Mouse (Mus musculus): ENCODE measurements around the gene Adamtsl1. TPM values are rescaled to one million over a fixed set of nuclear protein-coding genes. Genes with fewer than 3 reads are reported as not detected.

Adamtsl1 gene
- total RNA-seq, 2 experiments from 2014 or later, result 4.3 to 5.5 TPM

DNA sequence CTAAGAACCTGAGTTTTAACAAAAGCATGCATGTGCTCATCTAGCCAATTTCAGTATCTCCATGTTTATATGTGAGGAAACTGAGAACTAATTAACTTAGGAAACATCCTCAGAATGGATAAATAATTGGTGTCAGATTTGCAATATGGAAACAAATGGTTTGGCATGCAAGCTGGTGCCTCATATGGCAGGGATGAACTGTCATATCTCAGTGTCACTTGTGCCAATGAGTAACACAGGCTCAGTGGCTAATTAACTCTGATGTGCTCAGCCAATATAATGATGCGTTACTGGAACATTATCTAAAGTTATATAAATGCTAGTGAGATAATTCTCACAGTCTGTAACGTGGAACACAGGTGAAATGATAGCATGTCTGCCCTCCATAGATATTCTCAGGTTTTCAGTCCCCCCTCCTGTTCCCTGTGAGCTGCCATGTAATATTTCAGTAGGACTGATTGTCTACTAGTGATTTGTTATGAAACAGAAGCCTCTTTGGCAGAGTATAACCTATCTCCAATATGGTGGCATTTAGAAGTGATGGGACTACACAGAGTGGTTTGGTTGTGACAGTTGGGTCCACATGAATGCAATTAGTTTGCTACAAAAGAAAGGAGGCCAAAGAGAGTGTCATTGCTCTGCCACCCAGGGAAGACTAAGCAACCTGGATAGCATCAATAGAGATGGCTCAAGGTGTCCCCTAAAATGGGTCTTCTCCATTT, 376.1 kb downstream of the Adamtsl1 start:
- no peak for TF ChIP-seq CTCF (IDR thresholded peaks at IDR 0.05)
- intact Hi-C loops (cut with DNase I), result no loop called here
- no peak for DNase-seq (ENCODE audit: extremely low spot score in 1 of 2, low spot score in 2 of 2)
- H3K27ac ChIP-seq, result no peak overlapping the region
- H3K4me3 ChIP-seq, result no peak overlapping the region

DNA sequence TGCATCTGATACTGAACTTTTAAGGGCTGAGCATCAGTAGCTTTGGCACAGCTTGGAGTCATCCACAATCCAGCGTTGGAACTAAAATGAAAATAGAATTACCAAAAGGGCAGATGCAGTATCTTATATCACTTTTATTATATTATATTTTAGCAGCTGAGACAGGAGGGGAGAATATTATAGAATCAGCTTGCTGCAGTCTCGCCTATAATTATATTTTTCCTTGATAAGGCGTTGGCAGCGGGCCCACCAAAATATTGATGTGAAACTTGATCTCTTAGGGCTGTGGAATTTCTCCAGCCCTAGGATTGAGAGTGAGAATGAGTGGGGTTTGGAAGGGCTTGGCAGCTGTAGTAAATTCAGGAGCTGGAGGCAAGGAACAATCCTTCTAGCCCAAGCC, 387.3 kb downstream of the Adamtsl1 start:
- intact Hi-C loops (cut with DNase I), result no loop called here
- Histone ChIP-seq H3K4me3 (no peak overlapping the region), H3K27ac (no peak overlapping the region)
- no peak for DNase-seq (ENCODE audit: extremely low spot score in 1 of 2, low spot score in 2 of 2)
- no peak for TF ChIP-seq CTCF (IDR thresholded peaks at IDR 0.05)

DNA sequence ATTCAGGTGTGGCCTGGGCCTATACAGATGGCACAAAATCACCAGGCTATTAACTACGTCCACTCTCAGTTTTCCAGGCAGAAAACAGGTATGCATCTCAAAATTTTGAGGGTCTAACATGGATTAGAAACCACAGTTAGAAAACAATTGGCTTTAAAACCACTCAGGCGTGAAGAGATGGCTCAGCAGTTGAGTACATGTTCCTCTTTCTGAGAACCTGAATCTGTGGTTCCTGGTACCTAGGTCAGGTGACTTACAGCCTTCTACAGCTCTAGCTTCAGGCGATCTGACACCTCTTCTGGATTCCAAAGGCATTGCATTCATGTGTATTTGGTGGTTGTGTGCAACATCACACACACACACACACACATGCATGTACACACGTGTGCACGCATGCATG, 390.2 kb downstream of the Adamtsl1 start:
- TF ChIP-seq CTCF (IDR thresholded peaks at IDR 0.05), result no peak
- no peak for DNase-seq (ENCODE audit: extremely low spot score in 1 of 2, low spot score in 2 of 2)
- no peak overlapping the region for H3K27ac ChIP-seq
- intact Hi-C loops (cut with DNase I), result no loop called here
- H3K4me3 ChIP-seq, result no peak overlapping the region

DNA sequence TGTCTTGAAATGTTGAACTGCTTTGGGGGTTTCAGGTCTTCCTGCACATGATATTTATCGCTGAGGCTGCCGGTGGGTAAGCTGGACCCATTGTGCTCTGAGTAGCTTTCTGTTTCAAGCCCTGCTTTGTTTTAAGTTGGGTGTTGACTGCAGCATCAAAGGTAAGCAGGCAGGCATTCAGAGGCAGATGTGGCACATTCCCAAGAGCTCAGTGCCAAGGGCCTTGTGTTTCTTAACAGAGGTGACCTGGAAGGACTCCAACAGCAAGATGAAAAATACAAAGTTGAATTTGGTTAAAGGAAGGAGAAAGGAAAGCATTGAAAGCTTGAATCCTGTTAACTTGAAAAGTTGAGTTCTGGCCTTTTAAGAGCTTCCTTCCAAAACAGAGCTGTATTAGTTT, 402.1 kb downstream of the Adamtsl1 start:
- H3K27ac ChIP-seq, result peak overlapping the region; percentile 6; the same call in 1 of the 2 replicates
- intact Hi-C loops (cut with DNase I), result loop anchor here (5.0 kb wide), 1 partner anchor 74 kb away; no protein-coding TSS in a partner anchor
- H3K4me3 ChIP-seq, result no peak overlapping the region
- DNase-seq (ENCODE audit: extremely low spot score in 1 of 2, low spot score in 2 of 2), result no peak
- TF ChIP-seq CTCF (IDR thresholded peaks at IDR 0.05), result no peak

DNA sequence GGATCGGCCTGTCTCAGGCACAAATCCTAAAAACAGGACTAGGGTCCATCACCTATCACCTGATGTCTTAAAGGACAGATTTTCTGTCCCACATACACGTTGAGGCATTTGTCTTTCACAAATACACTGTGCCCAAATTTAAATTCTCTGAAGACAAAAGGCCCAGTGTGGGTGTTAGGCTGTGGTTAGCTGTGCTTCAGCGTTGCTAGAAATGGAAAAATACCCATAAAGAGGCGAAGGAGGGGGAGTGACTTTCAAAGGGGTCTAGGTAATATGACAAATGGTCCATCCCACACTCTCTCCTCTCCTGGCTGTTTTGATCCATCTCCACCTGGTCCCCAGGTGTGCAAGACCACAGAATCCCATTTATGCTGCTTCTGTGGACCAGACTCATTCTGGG, 404.4 kb downstream of the Adamtsl1 start:
- H3K27ac ChIP-seq, result peak overlapping the region; percentile 75
- H3K4me3 ChIP-seq, result no peak overlapping the region
- no peak for DNase-seq (ENCODE audit: extremely low spot score in 1 of 2, low spot score in 2 of 2)
- no peak for TF ChIP-seq CTCF (IDR thresholded peaks at IDR 0.05)
- intact Hi-C loops (cut with DNase I), result loop anchor here (5.0 kb wide), 1 partner anchor 76 kb away; no protein-coding TSS in a partner anchor

DNA sequence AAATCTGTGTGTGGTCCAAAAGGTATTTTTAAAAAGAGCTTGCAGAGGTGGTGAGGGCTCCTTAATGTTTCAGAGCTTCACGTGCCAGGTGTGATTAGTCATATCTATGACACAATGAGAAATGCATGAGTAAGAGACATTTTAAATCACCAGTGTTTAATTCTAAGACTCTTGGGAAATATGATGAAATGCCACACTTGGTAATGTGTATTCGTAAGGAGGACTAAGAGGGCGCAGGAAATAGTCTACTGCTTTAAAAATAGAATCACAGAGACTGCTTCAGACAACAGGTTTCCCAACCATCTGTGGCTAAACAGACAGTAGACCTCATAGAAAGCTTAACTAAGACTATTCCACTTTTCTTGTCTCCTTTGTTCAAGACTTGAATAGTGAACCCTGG, 406.5 kb downstream of the Adamtsl1 start:
- Histone ChIP-seq H3K4me3 (no peak overlapping the region), H3K27ac (no peak overlapping the region)
- TF ChIP-seq CTCF (IDR thresholded peaks at IDR 0.05), result no peak
- no peak for DNase-seq (ENCODE audit: extremely low spot score in 1 of 2, low spot score in 2 of 2)
- intact Hi-C loops (cut with DNase I), result no loop called here

DNA sequence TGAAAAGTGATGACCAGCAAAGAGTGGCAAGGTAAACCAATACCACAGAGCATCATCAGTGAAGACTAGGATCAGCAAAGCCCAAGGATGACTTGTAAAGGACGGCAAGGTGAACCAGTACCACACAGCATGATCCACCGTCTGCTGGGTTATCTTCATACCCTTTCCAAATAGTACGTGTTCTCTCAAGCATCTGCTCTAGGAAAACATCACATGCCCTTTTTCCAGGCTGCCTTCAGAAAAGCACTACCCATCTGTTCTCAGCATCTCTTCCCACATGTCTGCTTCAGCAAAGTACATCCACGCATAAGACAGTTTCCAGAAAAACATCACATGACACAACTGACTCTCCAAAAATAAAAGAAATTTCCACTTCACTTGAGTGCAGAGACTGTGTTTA, 408.8 kb downstream of the Adamtsl1 start:
- peak in 1 of 2 experiments; percentile 19 for DNase-seq (ENCODE audit: extremely low spot score in 1 of 2, low spot score in 2 of 2)

DNA sequence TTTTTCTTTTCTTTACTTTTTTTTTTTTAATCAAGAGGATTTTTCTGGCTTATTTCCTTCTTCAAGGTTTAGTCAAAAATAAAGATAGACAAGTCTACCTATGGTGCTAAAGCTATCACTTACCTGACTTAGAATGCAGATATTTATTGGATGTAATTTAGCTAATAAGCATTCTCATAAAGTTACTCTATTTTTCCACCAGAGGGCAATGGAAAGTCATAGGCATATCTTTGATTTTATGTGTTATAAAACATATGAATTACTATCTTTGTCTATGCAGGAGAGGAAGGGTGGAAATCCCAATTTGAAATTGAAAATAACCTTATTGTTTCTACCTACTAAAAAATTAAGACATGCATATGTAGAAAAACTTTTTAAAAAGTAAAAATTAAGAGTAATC, 418.2 kb downstream of the Adamtsl1 start:
- H3K27ac ChIP-seq, result no peak overlapping the region
- intact Hi-C loops (cut with DNase I), result no loop called here
- peak; percentile 46 for TF ChIP-seq CTCF (IDR thresholded peaks at IDR 0.05)
- H3K4me3 ChIP-seq, result no peak overlapping the region
- DNase-seq (ENCODE audit: extremely low spot score in 1 of 2, low spot score in 2 of 2), result no peak

More for the DNA sequence above, 408.8 kb downstream of the Adamtsl1 start:
- TF ChIP-seq CTCF (IDR thresholded peaks at IDR 0.05), result no peak
- Histone ChIP-seq H3K27ac (peak overlapping the region; percentile 78; the same call in 1 of the 2 replicates), H3K4me3 (no peak overlapping the region)
- intact Hi-C loops (cut with DNase I), result loop anchor here (1.0 kb wide), 2 partner anchors 9 to 91 kb away; no protein-coding TSS in a partner anchor

DNA sequence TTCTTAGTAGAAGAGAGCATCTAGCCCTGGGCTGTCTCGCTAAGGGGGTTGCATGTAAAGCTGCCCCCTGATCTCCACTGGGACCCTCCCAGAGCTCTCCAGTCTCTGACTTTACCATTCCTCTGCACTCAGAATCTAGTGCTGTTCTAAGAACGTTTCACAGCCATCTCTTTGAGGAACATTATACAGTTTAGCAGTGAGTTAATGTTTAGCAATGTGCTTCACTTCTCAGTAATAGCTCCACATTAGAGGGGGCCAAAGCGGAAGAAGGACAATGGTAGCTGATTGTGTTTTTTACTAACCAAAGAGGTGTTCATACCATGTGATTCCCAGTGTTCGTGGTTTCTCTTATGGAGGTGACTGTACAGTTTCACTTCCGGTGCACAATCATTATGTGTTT, 425.5 kb downstream of the Adamtsl1 start:
- TF ChIP-seq CTCF (IDR thresholded peaks at IDR 0.05), result no peak
- no peak for DNase-seq (ENCODE audit: extremely low spot score in 1 of 2, low spot score in 2 of 2)
- Histone ChIP-seq H3K4me3 (no peak overlapping the region), H3K27ac (no peak overlapping the region)
- intact Hi-C loops (cut with DNase I), result no loop called here

DNA sequence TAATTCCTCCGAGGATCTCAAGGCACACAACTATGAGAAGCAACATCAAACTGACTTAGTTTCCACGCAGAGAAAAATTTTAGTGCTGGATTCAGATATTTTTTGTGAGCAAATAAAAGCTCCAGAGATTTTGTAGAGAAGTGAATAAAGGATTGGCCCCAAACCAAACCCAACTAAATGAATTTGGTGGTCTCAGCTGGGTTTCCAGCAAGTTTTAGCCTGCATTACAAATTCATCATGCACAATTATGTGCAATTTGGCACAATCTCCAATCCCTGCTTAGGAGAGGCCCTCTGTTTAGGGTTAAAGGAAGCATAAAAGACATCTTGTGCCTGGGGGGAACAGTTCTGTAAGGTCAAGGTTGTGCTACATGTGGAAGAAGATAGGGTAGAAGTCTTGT, 427.9 kb downstream of the Adamtsl1 start:
- Histone ChIP-seq H3K27ac (no peak overlapping the region), H3K4me3 (no peak overlapping the region)
- intact Hi-C loops (cut with DNase I), result no loop called here
- no peak for TF ChIP-seq CTCF (IDR thresholded peaks at IDR 0.05)
- DNase-seq (ENCODE audit: extremely low spot score in 1 of 2, low spot score in 2 of 2), result no peak

DNA sequence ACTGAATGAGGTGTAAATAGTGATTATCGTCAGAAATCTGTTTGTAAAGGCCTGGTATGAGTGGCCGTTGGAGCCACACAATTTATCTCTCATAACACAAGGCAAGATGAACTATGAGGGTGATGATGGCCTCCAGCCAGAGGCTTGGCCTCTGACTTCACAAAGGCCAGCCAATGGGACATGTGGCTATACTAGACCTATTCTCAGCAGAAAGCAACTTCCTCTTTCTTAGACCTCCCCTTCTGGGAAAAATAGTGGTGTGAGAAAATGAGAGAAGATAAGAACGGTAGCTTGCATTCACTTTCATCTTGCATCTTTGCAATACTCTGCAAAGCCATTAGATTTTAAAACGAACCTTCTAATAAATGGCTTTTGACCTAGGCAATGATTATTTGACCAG, 439.6 kb downstream of the Adamtsl1 start:
- H3K4me3 ChIP-seq, result no peak overlapping the region
- intact Hi-C loops (cut with DNase I), result no loop called here
- H3K27ac ChIP-seq, result no peak overlapping the region
- DNase-seq (ENCODE audit: extremely low spot score in 1 of 2, low spot score in 2 of 2), result no peak
- no peak for TF ChIP-seq CTCF (IDR thresholded peaks at IDR 0.05)

DNA sequence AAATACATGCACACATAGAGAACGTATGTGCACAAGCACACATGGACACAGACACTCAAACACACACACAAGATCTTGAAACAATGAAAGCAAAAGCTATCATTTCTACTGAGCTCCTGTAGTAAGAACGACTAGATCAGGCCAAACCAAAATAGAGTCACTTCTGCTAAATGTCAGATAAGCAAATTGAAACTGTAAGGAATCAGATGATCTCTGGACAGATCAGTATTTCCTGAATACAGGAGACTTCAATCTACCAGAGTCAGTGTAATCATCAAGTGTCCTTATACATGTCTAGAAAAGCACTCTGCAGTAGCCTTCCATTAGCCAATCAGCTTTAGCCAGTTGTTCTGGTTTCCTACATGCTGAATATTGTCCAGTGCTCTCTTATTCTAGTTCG, 441.4 kb downstream of the Adamtsl1 start:
- no peak overlapping the region for H3K27ac ChIP-seq
- no peak overlapping the region for H3K4me3 ChIP-seq
- no peak for DNase-seq (ENCODE audit: extremely low spot score in 1 of 2, low spot score in 2 of 2)
- TF ChIP-seq CTCF (IDR thresholded peaks at IDR 0.05), result no peak
- intact Hi-C loops (cut with DNase I), result no loop called here

DNA sequence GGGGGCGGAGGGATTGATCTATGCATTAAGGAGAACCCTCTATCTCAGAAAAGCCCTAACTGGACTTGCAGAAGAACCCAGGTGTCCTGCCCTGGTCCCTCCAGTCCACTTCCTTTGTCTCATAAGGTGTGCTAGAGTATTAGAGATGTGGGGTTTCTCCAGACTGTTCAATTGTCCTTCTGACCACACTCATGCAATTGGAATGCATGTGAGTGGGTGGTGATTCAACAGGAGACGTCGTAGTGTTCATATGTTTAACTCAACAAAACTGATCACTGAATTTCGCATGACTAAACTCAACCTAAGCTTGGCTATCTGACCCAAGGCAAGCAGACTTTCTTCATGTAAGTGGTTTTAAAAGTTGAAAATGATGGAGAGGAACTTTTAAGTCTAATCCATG, 443.3 kb downstream of the Adamtsl1 start:
- DNase-seq (ENCODE audit: extremely low spot score in 1 of 2, low spot score in 2 of 2), result no peak
- intact Hi-C loops (cut with DNase I), result no loop called here
- Histone ChIP-seq H3K4me3 (no peak overlapping the region), H3K27ac (no peak overlapping the region)
- TF ChIP-seq CTCF (IDR thresholded peaks at IDR 0.05), result no peak

All from left cerebral cortex, adult 2 months (tissue).